Mouse (Mus musculus) embryonic fibroblast, embryonic 13.5 days (primary cell): Measurements from ENCODE around the gene Prdm1. TPM values are rescaled to one million over a fixed set of nuclear protein-coding genes. Genes with fewer than 3 reads are reported as not detected.
A peak's percentile ranks its signal among the peaks of the same experiment; 100 is the strongest.

ENCODE experiments used
- H3K27ac ChIP-seq: 2 replicates; pipeline ENCODE4 v1.5.1; 2012; ENCODE audit warnings: low read length, control low read depth, inconsistent platforms; ENCODE audit not compliant: insufficient read depth
- H3K4me1 ChIP-seq: 2 replicates; pipeline ENCODE4 v1.6.1; 2011; ENCODE audit warnings: low read length; ENCODE audit not compliant: control insufficient read depth, insufficient read depth
- H3K4me3 ChIP-seq: 2 replicates; pipeline ENCODE4 v1.5.1; 2011; ENCODE audit warnings: mild to moderate bottlenecking, control low read depth, low read length; ENCODE audit not compliant: insufficient read depth
- CTCF ChIP-seq: IDR thresholded peaks from 2 replicates; pipeline ENCODE4 v1.5.1; 2011; ENCODE audit warnings: mild to moderate bottlenecking, control low read depth, low read length, moderate library complexity, borderline replicate concordance; ENCODE audit not compliant: insufficient read depth
- POLR2A ChIP-seq: IDR thresholded peaks from 2 replicates; pipeline ENCODE4 v1.6.1; 2011; ENCODE audit warnings: low read depth, mild to moderate bottlenecking, control low read depth, low read length, moderate library complexity
- polyA plus RNA-seq: library from polyadenylated mRNA; stranded (reverse); fragments of >200 nt; gene quantifications from 2 replicates; pipeline ENCODE4 v1.2.4, GENCODE M21; 2011; ENCODE audit warnings: low read depth; ENCODE audit not compliant: missing spikeins, insufficient read length

The Prdm1 gene
- polyA plus RNA-seq, 1 experiment = 2.8 TPM

DNA sequence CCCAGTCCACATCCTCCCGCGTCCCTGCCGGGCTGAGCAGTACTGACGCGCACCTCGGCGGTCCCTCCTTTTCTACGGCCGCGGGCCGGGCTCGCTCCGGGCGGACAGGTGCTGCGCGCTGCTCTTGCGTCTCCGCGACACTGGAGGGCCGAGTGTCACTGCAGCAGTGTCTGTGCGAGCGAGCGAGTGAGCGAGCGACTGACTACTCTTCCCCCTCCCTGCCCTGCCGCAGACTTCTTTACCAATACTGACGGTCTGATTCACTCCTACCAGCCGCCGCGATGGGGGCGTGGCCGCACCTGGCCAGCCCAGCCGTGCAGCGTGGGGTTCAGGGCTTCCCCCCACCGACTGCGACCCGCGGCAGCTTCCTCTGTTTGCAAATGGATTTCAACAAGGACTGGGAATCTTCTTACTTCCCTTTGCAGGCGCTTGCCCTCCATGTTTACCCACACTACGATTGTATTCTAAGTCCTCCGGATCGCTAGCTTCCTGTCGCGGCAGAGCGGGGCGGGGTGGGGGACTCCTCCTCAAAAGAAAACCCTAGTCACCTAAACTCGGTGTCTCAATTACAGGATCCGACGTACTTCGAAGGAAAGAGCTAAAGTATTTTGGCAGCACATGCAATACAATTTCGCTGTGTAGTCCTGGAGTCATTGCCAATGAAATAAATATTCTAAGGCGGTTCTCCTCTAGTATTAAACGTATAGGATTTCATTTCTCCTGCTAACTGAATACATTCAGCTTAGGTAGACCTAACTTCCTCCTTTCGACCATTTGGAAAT, 69.6 kb downstream of the Prdm1 start:
- H3K4me1 ChIP-seq = peaks cover 6% of the 10 kb centered on the region
- H3K4me3 ChIP-seq = peak overlapping the region; percentile 51
- TF ChIP-seq POLR2A = peak; percentile 42; the same call in 1 of the 2 replicates
- TF ChIP-seq CTCF = peak; percentile 10; the same call in 1 of the 2 replicates
- H3K27ac ChIP-seq = no peak overlapping the region

DNA sequence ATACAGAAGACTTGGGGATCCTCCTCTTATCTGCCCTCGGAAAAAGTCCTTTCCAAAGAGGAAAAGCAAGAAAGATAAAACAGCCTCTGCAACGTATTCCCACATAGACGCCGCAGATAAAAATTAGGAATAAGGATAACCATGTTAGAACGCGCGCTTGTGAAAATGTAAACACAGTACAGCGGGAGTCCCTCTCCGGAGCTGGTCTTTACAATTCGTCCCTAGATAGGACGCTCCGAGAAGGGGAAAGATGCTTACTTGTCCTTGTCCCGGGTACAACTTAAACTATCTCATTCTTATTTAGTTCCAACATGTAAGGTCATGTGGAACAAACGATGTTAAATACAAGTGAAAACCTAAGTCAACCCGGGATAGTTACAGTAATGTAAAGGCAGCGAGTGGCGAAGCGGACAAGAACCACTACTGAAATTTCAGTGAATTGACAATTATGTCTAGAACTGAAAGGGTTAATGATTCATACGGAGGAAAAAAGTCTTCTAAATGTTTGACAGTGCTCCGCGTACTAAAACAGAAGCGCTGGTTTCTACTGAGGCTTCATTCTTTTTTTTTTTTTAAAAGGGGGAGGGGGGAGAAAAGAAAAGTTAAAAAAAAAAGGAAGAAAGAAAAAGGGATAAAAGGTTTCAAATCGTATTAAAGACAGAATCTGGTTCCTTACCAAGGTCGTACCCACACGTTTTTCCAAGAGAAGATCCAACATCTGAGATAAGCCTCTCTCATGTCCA, 70.3 kb downstream of the Prdm1 start:
- H3K27ac ChIP-seq = no peak overlapping the region
- TF ChIP-seq CTCF = no peak
- no peak for TF ChIP-seq POLR2A

DNA sequence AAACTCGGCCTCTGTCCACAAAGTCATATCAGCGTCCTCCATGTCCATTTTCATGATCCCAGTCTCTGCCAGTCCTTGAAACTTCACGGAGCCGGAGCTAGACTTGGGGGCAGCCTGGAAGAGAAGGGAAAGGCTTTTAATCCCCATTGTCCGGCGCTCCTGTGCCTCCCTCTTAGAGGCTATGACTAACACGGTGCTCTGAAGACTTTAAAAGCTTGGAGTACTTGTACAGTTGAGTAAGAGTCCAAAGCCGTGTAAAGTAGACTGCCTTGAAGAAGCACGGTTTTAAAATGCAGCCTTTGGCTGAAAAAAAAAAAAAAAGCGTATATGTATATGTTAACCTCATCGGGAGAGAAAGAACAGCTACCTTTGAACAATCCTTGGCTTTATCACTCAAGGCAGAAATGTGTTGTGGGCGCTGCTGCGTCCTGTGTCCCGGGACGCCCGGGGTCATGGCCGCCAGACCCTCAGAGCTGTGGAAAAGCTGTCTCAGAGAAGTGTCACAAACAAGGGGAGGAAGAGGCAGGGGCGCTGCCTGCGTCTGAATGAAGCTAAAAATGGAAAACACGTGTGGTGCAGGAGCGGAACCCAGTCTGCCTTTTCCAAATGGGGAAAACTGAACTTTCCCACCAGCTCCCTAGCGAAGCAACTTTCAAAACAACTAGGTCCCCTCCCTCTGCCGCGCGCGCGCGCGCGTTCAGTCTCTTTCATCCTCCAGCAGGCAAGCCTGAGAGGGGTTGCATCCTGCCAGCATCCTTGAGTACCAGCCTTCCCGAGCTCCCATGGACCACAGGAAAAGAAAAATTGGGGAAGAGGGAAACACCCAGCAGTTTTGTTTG, 71.3 kb downstream of the Prdm1 start:
- TF ChIP-seq CTCF (no peak), POLR2A (no peak)
- no peak overlapping the region for H3K27ac ChIP-seq
- H3K4me3 ChIP-seq = peak overlapping the region; percentile 51
- H3K4me1 ChIP-seq = peaks cover 6% of the 10 kb centered on the region; the same call in 1 of the 2 replicates

More for the DNA sequence above, 70.3 kb downstream of the Prdm1 start:
- Histone ChIP-seq H3K4me1 (peaks cover 6% of the 10 kb centered on the region; the same call in 1 of the 2 replicates), H3K4me3 (peak overlapping the region; percentile 51)

DNA sequence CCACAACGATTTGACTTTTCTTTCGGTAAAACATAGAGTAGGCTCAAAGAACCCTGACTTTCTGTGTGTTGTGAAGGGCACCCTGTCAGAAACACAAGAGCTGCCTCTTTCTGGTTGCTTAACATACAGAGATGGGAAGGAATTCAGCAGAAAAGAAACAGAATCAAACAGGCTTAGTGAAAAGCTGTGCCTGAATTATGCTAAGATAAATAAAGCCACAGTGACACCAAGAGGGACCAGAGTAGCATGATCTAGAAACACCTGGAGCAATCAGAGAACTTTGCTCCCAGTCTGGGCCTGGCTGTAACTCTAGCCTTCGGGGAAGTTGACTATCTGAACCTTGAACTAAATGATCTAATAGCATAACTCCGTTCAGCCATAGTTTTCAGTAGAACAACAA, 73.5 kb downstream of the Prdm1 start:
- Histone ChIP-seq H3K4me1 (peaks cover 3% of the 10 kb centered on the region; the same call in 1 of the 2 replicates), H3K4me3 (no peak overlapping the region), H3K27ac (no peak overlapping the region)
- TF ChIP-seq POLR2A = no peak
- TF ChIP-seq CTCF = no peak

DNA sequence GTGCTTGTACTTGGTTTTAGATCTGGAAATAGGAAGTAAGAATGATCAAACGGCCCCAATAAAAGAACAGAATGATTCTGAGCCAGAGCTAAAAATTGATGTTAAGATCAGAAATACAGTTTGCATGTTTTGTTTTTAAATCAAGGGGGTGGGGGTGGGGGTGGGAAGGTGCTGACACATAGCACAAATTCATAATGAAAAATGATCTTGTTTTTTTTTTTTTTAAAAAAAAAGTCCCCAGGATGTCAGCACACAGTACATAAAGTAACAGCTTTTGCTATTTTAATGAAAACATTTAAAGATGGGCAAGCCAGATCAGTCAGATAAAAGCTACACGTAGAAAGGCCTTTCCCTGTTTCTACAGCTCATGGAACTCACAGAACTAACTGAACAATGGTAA, 74.2 kb downstream of the Prdm1 start:
- Histone ChIP-seq H3K4me1 (no peaks in the 10 kb centered on the region), H3K4me3 (no peak overlapping the region), H3K27ac (no peak overlapping the region)
- TF ChIP-seq POLR2A (no peak), CTCF (no peak)

GRCm38 (mm10) chr10:44450835-44451234, 77.5 kb downstream of the Prdm1 start:
- TF ChIP-seq POLR2A = no peak
- no peak for TF ChIP-seq CTCF
- H3K27ac ChIP-seq = no peak overlapping the region
- H3K4me3 ChIP-seq = no peak overlapping the region
- H3K4me1 ChIP-seq = no peaks in the 10 kb centered on the region

- no peak overlapping the region for H3K27ac ChIP-seq
These were observed 78.2 kb downstream of the Prdm1 start for GRCm38 (mm10) chr10:44450108-44450507.

DNA sequence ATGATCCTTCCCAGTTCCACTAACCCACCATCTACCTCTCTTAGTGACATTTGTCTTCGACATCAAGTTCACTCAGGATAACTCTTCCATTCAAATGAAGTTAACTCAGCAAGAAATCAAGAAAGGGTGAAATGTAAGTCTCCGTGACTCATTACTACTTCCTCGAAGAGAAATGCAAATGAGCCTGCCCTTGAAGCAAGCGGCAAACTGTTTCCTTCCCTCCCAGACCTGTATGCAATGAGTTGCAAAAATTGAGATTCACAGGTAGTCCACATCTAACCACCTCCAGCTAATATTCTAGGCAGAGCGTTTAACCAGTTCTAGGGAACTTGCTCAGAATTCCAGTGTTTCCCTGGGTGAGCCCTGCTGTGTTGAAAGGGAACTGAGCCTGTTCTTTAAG, 78.6 kb downstream of the Prdm1 start:
- no peak overlapping the region for H3K4me3 ChIP-seq
- no peak overlapping the region for H3K27ac ChIP-seq
- TF ChIP-seq POLR2A (no peak), CTCF (no peak)
- H3K4me1 ChIP-seq = no peaks in the 10 kb centered on the region

More at GRCm38 (mm10) chr10:44450108-44450507, 78.2 kb downstream of the Prdm1 start:
- Histone ChIP-seq H3K4me3 (no peak overlapping the region), H3K4me1 (no peaks in the 10 kb centered on the region)
- TF ChIP-seq CTCF (no peak), POLR2A (no peak)

DNA sequence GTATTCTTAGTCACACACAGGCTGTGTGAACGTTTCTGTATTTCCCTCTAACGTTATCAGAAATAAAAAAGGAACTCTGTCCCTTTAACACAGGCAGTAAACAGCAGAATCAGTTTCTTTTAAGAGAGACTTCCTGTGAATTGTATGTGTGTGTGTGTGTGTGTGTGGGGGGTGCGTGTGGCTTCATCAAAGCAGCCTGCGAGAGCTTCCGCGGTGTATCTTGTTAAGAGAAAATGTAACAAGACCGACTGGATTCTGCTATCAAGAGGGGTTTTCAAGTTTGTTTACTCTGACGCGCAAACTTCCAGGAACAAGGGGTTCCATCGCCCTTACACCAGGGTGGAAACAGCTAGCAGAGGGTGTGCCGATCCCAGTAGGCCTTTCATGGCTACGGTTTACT, 80.1 kb downstream of the Prdm1 start:
- TF ChIP-seq CTCF (no peak), POLR2A (no peak)
- H3K27ac ChIP-seq = no peak overlapping the region
- no peaks in the 10 kb centered on the region for H3K4me1 ChIP-seq
- H3K4me3 ChIP-seq = no peak overlapping the region
